8 mouse cellular contexts compared by ENCODE assay signal in genomic region chr4:137369954-137370750, GRCm38 (mm10). TPM values are rescaled to one million over a fixed set of nuclear protein-coding genes. Genes with fewer than 3 reads are reported as not detected.
DNase-seq lines count a peak whose midpoint lies in the region; ATAC-seq and TF ChIP-seq lines count a peak whose summit lies in the region.

No protein-coding gene starts in this region.

- no peaks in the 10 kb centered on the region for H3K27me3 ChIP-seq in intestine, postnatal 0 days (replicated peaks; ENCODE audit: control insufficient read depth, insufficient read depth, low read length)
- H3K27me3 ChIP-seq in liver, embryonic 15.5 days, result no peaks in the 10 kb centered on the region; the same call in 1 of the 2 replicates
- no peaks in the 10 kb centered on the region for H3K27me3 ChIP-seq in neural tube, embryonic 11.5 days (ENCODE audit: control insufficient read depth, insufficient read depth, low read length)

- peak overlapping the region; percentile 28 for H3K4me3 ChIP-seq in left cerebral cortex, adult 2 months
- H3K4me3 ChIP-seq in intestine, postnatal 0 days (ENCODE audit: low read depth, low read length), result peak overlapping the region; percentile 25
- H3K4me3 ChIP-seq in liver, embryonic 15.5 days (replicated peaks), result peak overlapping the region; percentile 48
- peak overlapping the region; percentile 12; the same call in 1 of the 2 replicates for H3K4me3 ChIP-seq in neural tube, embryonic 11.5 days (ENCODE audit: low read depth, low read length)

- no peaks in the 10 kb centered on the region for H3K9me3 ChIP-seq in intestine, postnatal 0 days (ENCODE audit: control insufficient read depth)
- H3K9me3 ChIP-seq in liver, embryonic 15.5 days (replicated peaks), result no peaks in the 10 kb centered on the region
- H3K9me3 ChIP-seq in neural tube, embryonic 11.5 days (ENCODE audit: control insufficient read depth, low read length), result no peaks in the 10 kb centered on the region

- H3K4me1 ChIP-seq in intestine, postnatal 0 days (replicated peaks; ENCODE audit: control insufficient read depth, insufficient read depth, low read length), result peaks cover 6% of the 10 kb centered on the region; the same call in 1 of the 2 replicates
- H3K4me1 ChIP-seq in liver, embryonic 15.5 days (replicated peaks), result peaks cover 42% of the 10 kb centered on the region
- H3K4me1 ChIP-seq in neural tube, embryonic 11.5 days (ENCODE audit: control insufficient read depth, insufficient read depth, low read length), result no peaks in the 10 kb centered on the region

- peak overlapping the region; percentile 28; the same call in 1 of the 2 replicates for H3K9ac ChIP-seq in intestine, postnatal 0 days (ENCODE audit: low read depth, low read length)
- peak overlapping the region; percentile 36 for H3K9ac ChIP-seq in liver, embryonic 15.5 days
- H3K9ac ChIP-seq in neural tube, embryonic 11.5 days (ENCODE audit: low read length), result peak overlapping the region; percentile 20

- H3K27ac ChIP-seq in left cerebral cortex, adult 2 months, result peak overlapping the region; percentile 24
- H3K27ac ChIP-seq in intestine, postnatal 0 days (ENCODE audit: low read depth, low read length), result peak overlapping the region; percentile 60
- H3K27ac ChIP-seq in liver, embryonic 15.5 days (replicated peaks), result peak overlapping the region; percentile 34; the same call in 1 of the 2 replicates
- no peak overlapping the region for H3K27ac ChIP-seq in neural tube, embryonic 11.5 days (ENCODE audit: low read depth, low read length)

- 7% methylated on average over 28 of the region's 29 CpGs for WGBS in intestine, postnatal 0 days
- 14% methylated on average over 29 of the region's 29 CpGs for WGBS in liver, embryonic 15.5 days (ENCODE audit: insufficient replicate concordance)
- 15% methylated on average over 27 of the region's 29 CpGs for WGBS in neural tube, embryonic 11.5 days

- no peaks in the 10 kb centered on the region for H3K36me3 ChIP-seq in intestine, postnatal 0 days (ENCODE audit: control insufficient read depth, insufficient read depth)
- H3K36me3 ChIP-seq in liver, embryonic 15.5 days (replicated peaks), result no peaks in the 10 kb centered on the region
- H3K36me3 ChIP-seq in neural tube, embryonic 11.5 days (ENCODE audit: control insufficient read depth, insufficient read depth, low read length), result no peaks in the 10 kb centered on the region

- TF ChIP-seq CTCF in left cerebral cortex, adult 2 months (IDR thresholded peaks at IDR 0.05), result no peak
- peak; percentile 28 for TF ChIP-seq CTCF in intestine, postnatal 0 days (IDR thresholded peaks at IDR 0.05; ENCODE audit: low read depth)

- peak overlapping the region; percentile 65 for H3K4me2 ChIP-seq in intestine, postnatal 0 days (replicated peaks; ENCODE audit: low read depth)
- H3K4me2 ChIP-seq in liver, embryonic 15.5 days, result peak overlapping the region; percentile 71
- peak overlapping the region; percentile 42 for H3K4me2 ChIP-seq in neural tube, embryonic 11.5 days (ENCODE audit: low read depth)

- peak; percentile 32 for ATAC-seq in intestine, postnatal 0 days
- peak; percentile 26; the same call in 1 of the 2 replicates for ATAC-seq in liver, embryonic 15.5 days (ENCODE audit: insufficient read depth)
- ATAC-seq in neural tube, embryonic 11.5 days (ENCODE audit: insufficient read depth, low FRiP score, low TSS enrichment), result no peak

- intact Hi-C loops in left cerebral cortex, adult 2 months (cut with DNase I), result no loop called here

- no peak for DNase-seq in left cerebral cortex, adult 2 months (ENCODE audit: extremely low spot score in 1 of 2, low spot score in 2 of 2)
- DNase-seq in left cerebral cortex, adult 8-10 months (ENCODE audit: low spot score in 2 of 2), result no peak
- DNase-seq in brain, adult 2 months (ENCODE audit: low read depth, low spot score), result peak; percentile 59
- peak; percentile 72 to 85 for DNase-seq in heart, adult 18-20 months
- DNase-seq in neural tube, embryonic 11.5 days (ENCODE audit: low spot score), result peak; percentile 45
- DNase-seq in adipocyte (ENCODE audit: low spot score), result no peak

RNA-seq across cellular contexts. Expression of gene Cdc42, which starts 12.6 kb away (rescaled TPM):
- 100 to 1,000 TPM; 294 to 318 TPM for total RNA-seq in left cerebral cortex, adult 2 months (2021)
- 100 to 1,000 TPM; 310 to 362 (median 328) TPM for total RNA-seq in left cerebral cortex, adult 8-10 months (2022)
- 100 to 1,000 TPM; 143 to 147 TPM for total RNA-seq in heart, adult 18-20 months (2021)
- 461 and 471 TPM in 2 replicates for polyA plus RNA-seq in intestine, postnatal 0 days (2015; fragmentation: Nextera tagmentation; extraction: Ambion mirVana)
- 247 and 249 TPM in 2 replicates for polyA plus RNA-seq in liver, embryonic 15.5 days (2015; fragmentation: Nextera tagmentation; extraction: Ambion mirVana)
- 722 and 745 TPM in 2 replicates for polyA plus RNA-seq in neural tube, embryonic 11.5 days (2014; fragmentation: Nextera tagmentation; extraction: Ambion mirVana)

RNA-seq across cellular contexts. Expression of gene Cela3a, which starts 39.4 kb away (rescaled TPM):
- not detected for total RNA-seq in left cerebral cortex, adult 2 months (2021)
- total RNA-seq in left cerebral cortex, adult 8-10 months (2022), result not detected
- not detected for total RNA-seq in heart, adult 18-20 months (2021)
- not detected in 2 replicates for polyA plus RNA-seq in intestine, postnatal 0 days (2015; fragmentation: Nextera tagmentation; extraction: Ambion mirVana)
- polyA plus RNA-seq in liver, embryonic 15.5 days (2015; fragmentation: Nextera tagmentation; extraction: Ambion mirVana), result not detected in 2 replicates
- polyA plus RNA-seq in neural tube, embryonic 11.5 days (2014; fragmentation: Nextera tagmentation; extraction: Ambion mirVana), result not detected in 2 replicates

Comparison
In these comparisons a context has a peak if more than half of its experiments do, and no peak if none do; other contexts are left out.
1. DNase-seq: peak in brain, adult 2 months (single experiment), heart, adult 18-20 months (2 of 2) and neural tube, embryonic 11.5 days (single experiment); none in left cerebral cortex, adult 2 months (0 of 2), left cerebral cortex, adult 8-10 months (0 of 2) and adipocyte (single experiment).
2. Peak in every context shown above with its lines, with median percentiles within 50 percentile points of each other: H3K4me3 ChIP-seq, H3K4me2 ChIP-seq and H3K9ac ChIP-seq.